Mouse (Mus musculus) limb, embryonic 10.5 days (tissue): ENCODE measurements around the gene 1110008L16Rik. TPM values are rescaled to one million over a fixed set of nuclear protein-coding genes. Genes with fewer than 3 reads are reported as not detected.
A peak's percentile ranks its signal among the peaks of the same experiment; 100 is the strongest.
"Not testable (repeated sequence)": the region's sequence is repeated elsewhere in the genome, so short reads cannot be mapped to it uniquely, and the experiment has no call there.

Experiments used
- DNase-seq: peaks from one replicate; pipeline ENCODE4 v3.0.0-alpha.2; 2017; ENCODE audit warnings: low spot score
- H3K27ac ChIP-seq: fragments of 300-500 bp; sonication (generic); 2 replicates; pipeline ENCODE4 v1.5.1; 2016; ENCODE audit warnings: mild to moderate bottlenecking
- H3K27me3 ChIP-seq: fragments of 300-500 bp; sonication (generic); 2 replicates; pipeline ENCODE4 v1.6.1; 2016; ENCODE audit warnings: low read depth, mild to moderate bottlenecking; ENCODE audit not compliant: poor library complexity, severe bottlenecking
- H3K36me3 ChIP-seq: fragments of 300-500 bp; sonication (generic); 2 replicates; pipeline ENCODE4 v1.6.1; 2016; ENCODE audit warnings: mild to moderate bottlenecking, moderate library complexity
- H3K4me1 ChIP-seq: fragments of 300-500 bp; sonication (generic); 2 replicates; pipeline ENCODE4 v1.6.1; 2016
- H3K4me3 ChIP-seq: fragments of 300-500 bp; sonication (generic); 2 replicates; pipeline ENCODE4 v1.5.1; 2016; ENCODE audit warnings: mild to moderate bottlenecking, moderate library complexity
- H3K9me3 ChIP-seq: fragments of 300-500 bp; sonication (generic); replicated peaks from 2 replicates; pipeline ENCODE4 v1.6.1; 2016; ENCODE audit warnings: mild to moderate bottlenecking
- WGBS: fragments of 180-500 bp; shearing (Covaris S2); methylation state at CpG from one replicate; pipeline ENCODE4 v1.1.7; 2016; 5-methylcytosine and 5-hydroxymethylcytosine counted together
- polyA plus RNA-seq: library from polyadenylated mRNA; unstranded; fragments of >200 nt; fragmentation: Nextera tagmentation; extraction: Ambion mirVana; gene quantifications from 2 replicates; pipeline ENCODE4 v1.2.1, GENCODE M21; 2016

The 1110008L16Rik gene
- polyA plus RNA-seq, 1 experiment from 2014 or later = 20.9 TPM

DNA sequence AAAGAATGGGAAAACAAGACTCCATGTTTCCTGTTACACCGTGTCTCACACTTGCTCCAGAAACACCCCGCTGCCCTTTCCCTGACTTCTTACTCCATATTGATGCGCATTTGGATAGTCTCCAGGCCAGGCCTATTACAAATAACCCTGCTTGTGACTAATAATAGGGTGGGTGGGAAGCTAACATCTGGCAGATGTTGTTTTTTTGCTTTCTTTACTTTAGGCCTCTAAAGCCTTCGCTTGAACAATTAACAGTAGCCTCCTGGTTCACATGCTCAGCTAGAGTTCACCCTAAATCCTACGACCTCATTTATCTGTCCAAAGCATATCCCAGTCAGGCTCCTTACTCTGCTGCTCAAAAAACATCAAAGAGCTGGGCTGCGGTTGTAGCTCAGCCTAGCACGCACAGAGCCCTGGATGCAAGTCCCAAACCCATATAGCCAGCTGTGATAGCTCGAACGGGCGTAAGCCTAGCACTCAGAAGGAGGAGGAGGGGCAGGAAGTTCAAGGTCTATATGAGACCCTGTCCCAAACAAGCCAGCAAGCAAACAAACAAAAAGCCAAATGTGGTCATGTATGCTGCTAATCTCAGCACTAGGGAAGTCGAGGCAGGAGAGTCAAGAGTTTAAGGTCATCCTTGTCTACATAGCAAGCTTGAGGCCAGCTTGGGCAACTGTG, 88.5 kb downstream of the 1110008L16Rik start:
- H3K4me3 ChIP-seq = no peak overlapping the region
- WGBS = 70% methylated on average over 11 of the region's 11 CpGs
- peaks cover 2% of the 10 kb centered on the region; the same call in 1 of the 2 replicates for H3K36me3 ChIP-seq
- H3K27ac ChIP-seq = no peak overlapping the region
- H3K4me1 ChIP-seq = peaks cover 5% of the 10 kb centered on the region
- DNase-seq = no peak
- H3K9me3 ChIP-seq = no peaks in the 10 kb centered on the region
- H3K27me3 ChIP-seq = no peaks in the 10 kb centered on the region

DNA sequence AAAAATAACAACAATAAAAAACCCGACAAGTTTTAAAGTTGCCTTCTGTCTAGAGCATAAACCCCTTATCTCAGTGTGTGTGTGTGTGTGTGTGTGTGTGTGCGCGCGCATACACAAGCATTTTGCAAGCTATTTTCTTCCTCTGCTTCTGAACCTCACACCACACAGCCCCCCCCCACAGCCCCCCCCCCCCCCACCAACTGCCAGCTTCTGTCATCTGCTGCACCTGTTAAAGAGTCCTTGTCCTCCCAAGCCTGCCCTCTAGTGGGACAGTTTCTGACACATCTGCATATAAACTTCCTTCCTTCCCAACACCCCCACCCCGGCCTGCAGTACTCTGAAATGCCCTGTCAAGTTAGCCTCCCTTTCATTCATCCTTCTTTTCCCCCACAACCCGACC, 89.1 kb downstream of the 1110008L16Rik start:
- Histone ChIP-seq H3K27me3 (no peaks in the 10 kb centered on the region), H3K4me3 (no peak overlapping the region), H3K36me3 (0 out of 2 replicates have a peak, but pooled peaks cover 2% of the 10 kb centered on the region), H3K4me1 (peaks cover 5% of the 10 kb centered on the region), H3K9me3 (no peaks in the 10 kb centered on the region), H3K27ac (no peak overlapping the region)
- no peak for DNase-seq
- WGBS = 70% methylated on average over 6 of the region's 6 CpGs

DNA sequence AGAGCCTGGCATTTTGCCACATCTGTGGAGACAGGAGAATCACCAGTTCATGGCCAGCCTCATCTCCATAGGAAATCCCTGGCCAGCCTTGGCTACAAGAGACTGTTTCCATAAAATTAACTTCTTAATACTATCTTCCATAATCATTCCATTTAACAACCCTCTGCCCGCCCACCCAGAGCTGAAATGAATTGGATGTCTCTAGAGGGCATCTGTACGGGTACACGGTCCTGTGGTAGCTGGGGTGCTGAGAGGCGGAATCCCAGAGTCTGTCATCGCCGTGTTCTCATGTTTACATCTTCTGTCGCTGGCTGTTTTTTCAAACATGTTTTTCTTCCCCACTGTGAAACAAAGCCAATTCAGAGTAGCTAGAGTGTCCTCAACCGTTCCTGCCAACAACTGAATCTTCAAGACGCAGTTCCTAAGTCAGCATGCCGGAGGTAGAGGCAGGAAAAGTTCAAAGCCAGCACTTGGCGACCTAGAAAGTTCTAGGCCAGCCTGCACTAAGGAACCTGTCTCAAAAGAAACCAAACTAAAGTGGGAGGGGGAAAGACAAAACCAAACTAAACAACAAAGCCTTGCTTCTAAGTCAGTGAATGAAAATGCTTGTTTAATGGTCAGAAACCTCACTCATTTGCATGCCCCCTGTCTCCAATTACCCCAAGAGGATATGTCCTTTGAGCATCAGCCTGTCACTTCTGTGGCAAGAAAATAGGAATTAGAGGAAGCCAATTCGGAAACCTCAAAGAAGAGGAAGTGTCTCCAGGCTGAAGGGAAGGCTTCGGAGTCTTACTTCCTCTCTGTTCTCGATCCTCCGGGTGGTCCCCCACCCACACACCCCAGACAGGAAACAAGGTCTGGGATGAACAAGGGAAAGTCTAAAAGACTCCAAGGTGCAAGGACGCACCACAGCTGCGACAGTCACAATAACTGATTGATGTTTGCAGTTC, 90.0 kb downstream of the 1110008L16Rik start:
- Histone ChIP-seq H3K36me3 (0 out of 2 replicates have a peak, but pooled peaks cover 2% of the 10 kb centered on the region), H3K27me3 (no peaks in the 10 kb centered on the region), H3K27ac (no peak overlapping the region), H3K4me1 (no peaks in the 10 kb centered on the region; the same call in 1 of the 2 replicates), H3K4me3 (no peak overlapping the region), H3K9me3 (no peaks in the 10 kb centered on the region)
- DNase-seq = no peak
- WGBS = 85% methylated on average over 17 of the region's 17 CpGs

DNA sequence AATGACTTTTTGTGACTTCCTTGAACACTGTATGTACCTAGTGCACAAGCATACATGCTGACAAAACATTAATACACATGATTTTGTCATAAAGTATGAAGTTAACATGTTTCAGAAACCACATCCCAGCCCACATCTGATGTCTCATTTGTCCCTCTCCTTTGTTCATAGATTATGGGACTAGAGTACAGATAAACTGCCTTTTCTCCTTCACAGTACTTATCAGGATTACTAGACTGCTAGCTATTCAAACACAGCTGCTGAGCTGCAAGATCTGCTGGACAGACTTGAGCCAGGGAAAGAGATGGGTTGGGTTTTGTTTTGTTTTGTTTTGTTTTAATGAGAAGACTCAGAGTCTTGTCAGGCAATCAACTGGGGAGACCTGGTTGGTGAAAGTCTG, 92.7 kb downstream of the 1110008L16Rik start:
- no peaks in the 10 kb centered on the region for H3K27me3 ChIP-seq
- no peaks in the 10 kb centered on the region for H3K9me3 ChIP-seq
- no peak overlapping the region for H3K4me3 ChIP-seq
- no peak overlapping the region for H3K27ac ChIP-seq
- H3K36me3 ChIP-seq = no peaks in the 10 kb centered on the region
- H3K4me1 ChIP-seq = no peaks in the 10 kb centered on the region
- no peak for DNase-seq

DNA sequence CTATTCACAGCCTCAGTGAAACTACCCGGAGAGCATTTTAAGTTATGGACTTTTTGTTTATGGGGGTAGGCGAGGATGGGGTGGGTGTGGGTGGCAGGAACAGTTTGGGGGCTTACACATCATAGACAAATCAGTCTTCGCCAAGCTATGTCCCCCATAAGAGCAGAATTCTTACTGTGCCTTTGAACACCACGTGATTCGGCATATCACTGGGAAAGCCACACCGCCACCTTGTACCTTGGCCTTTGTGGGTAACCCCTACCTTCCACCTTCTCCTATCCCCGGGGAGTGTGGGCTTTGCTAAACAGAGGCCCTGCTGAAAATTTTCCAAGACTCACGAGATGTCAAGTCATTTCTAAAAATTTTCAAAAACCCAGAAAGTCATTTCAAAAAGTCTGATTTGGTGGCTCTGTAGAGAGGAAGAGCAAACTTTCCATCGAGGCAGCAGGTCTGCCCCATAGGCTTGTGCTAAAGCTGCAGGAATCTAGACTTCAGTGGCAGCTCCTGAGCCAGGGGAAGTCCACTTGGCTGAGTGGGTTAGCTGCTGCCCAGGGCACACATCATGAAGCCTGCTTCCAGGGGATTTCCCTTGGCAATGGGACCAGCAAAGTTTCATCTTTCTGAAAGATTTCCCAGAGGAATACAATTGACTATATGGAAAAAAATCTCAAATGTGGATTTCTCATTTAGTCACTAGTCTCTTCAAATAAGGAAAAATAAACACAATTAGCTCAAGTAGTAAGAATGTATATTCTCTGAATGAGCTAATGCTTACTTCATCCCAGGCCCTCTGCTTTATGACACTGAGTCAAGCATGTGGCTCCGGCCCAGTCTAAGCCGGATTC, 93.6 kb downstream of the 1110008L16Rik start:
- H3K4me1 ChIP-seq = peaks cover 6% of the 10 kb centered on the region; the same call in 1 of the 2 replicates
- H3K4me3 ChIP-seq = no peak overlapping the region
- no peak for DNase-seq
- no peak overlapping the region for H3K27ac ChIP-seq
- no peaks in the 10 kb centered on the region for H3K9me3 ChIP-seq
- 93% methylated on average over 11 of the region's 11 CpGs for WGBS
- H3K27me3 ChIP-seq = no peaks in the 10 kb centered on the region
- H3K36me3 ChIP-seq = no peaks in the 10 kb centered on the region

DNA sequence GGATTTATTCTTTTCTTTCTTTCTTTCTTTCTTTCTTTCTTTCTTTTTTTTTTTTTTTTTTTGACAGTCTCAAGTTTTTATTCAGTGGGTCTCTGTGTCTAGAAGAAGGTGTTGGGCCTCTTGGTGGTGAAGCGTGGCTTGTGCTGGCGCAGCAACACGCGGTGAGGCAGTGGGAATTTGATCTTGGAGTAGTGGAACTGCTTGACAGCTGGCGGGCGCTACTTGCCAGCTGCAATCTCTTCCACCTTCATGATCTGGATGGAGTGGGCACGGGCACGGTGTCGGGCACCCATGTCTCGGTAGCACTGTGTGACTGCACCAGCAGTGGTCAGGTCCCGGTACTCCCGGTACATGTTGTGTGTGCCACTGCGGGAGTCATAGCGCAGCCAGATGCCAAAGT, 96.2 kb downstream of the 1110008L16Rik start:
- not testable (repeated sequence) for DNase-seq, H3K36me3 ChIP-seq, H3K27ac ChIP-seq, H3K9me3 ChIP-seq, H3K4me3 ChIP-seq, H3K27me3 ChIP-seq
- H3K4me1 ChIP-seq = peaks cover 19% of the 10 kb centered on the region
- WGBS = 92% methylated on average over 14 of the region's 14 CpGs

DNA sequence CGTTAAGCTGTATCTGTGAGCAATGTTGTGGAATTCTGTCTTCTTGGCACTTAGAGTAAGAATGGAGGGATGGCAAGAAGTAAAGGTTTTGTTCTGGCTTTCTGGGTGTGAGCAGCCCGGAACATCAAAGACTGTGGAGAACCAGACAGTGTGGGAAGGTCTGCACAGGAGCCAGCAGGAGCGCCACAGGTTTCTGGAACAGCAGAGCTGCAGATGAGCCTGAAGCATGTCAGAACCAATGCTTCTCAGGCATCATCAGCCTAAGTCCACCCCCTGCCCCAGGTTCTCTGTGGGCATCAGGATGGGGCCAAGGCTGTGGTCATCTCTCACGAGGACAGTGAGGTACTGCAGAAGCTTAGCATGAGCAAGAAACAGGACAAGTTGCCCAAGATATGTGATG, 97.2 kb downstream of the 1110008L16Rik start:
- H3K27ac ChIP-seq = no peak overlapping the region
- no peak for DNase-seq
- no peaks in the 10 kb centered on the region for H3K9me3 ChIP-seq
- H3K27me3 ChIP-seq = no peaks in the 10 kb centered on the region
- H3K4me1 ChIP-seq = peaks cover 19% of the 10 kb centered on the region
- no peak overlapping the region for H3K4me3 ChIP-seq
- 93% methylated on average over 4 of the region's 4 CpGs for WGBS
- H3K36me3 ChIP-seq = peaks cover 7% of the 10 kb centered on the region

DNA sequence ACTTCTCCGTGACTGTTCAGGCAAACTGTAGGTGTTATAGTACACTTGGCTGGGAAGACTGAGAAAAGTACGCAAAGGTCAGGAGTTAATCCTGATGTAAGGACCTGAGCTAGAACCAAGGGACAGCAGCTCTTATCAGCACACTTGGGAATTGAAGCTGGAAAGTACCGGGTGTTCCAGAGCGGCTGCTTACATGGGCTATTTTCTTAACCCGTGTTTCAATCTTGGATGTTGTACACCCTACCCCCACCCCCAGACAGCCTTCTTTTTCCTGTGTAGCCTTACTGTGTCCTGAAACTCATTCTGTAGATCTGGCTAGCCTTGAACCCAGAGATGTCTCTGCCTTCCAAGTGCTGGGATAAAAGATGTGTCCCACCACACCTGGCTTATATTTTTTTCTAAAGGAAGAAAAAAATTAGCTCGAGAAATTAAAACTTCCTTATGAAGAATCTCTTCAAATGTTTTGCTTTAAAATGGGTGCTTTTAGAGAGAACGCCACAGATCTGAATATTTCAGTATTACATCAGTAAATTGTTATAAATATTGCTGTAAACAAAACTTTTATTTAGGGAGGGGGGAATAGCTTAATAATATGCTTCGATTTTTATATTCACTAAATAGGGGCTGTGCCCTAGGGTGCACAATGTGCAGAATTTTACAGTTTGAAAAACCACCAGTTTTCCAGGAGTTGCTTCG, 98.3 kb downstream of the 1110008L16Rik start:
- peak overlapping the region; percentile 93 for H3K27ac ChIP-seq
- no peaks in the 10 kb centered on the region for H3K27me3 ChIP-seq
- peaks cover 15% of the 10 kb centered on the region for H3K36me3 ChIP-seq
- peak overlapping the region; percentile 89 for H3K4me3 ChIP-seq
- no peaks in the 10 kb centered on the region for H3K9me3 ChIP-seq
- 79% methylated on average over 9 of the region's 9 CpGs for WGBS
- peaks cover 19% of the 10 kb centered on the region for H3K4me1 ChIP-seq
- no peak for DNase-seq

DNA sequence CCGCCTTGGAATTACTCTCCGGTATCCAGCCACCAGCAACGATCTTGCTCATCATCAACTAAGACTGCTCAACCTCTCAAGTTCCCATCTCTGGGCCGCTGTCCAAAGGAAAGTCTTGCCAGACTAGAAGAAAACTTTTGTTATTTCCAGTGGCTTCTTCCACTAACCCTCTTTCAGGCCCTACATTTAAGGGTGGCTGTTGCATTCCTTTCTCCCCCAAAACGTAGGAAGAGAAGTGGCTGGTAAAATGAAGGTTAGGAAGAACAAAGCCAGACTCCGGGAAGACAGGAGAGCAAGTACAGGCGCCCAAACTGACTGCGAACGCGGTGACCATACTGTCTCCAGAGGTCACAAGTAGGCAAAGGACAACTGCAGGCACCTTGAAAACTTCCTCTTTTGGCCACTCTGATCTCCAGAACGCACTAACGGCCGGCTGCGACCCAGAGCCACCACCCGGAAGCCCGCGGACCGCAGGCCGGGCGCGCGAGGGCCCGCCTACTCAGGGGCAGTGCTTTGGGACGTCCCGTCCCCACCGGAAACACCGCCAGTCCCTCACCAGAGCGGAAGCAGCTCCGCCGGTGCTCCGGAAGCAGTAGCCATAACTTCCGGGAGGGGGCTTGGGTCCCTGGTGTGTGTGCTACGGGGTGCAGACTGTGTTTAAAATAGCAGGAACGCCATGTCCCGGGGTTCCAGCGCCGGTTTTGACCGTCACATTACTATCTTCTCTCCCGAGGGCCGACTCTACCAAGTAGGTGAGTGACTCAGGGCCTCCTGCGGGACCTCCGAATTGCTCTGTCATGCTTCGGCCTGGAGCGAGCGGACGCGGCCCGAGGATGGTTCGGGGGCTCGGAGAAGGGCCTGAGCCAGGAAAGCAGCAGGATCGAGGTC, 99.1 kb downstream of the 1110008L16Rik start:
- Histone ChIP-seq H3K4me1 (peaks cover 19% of the 10 kb centered on the region), H3K27ac (peak overlapping the region; percentile 93), H3K36me3 (peaks cover 23% of the 10 kb centered on the region), H3K27me3 (no peaks in the 10 kb centered on the region), H3K4me3 (peak overlapping the region; percentile 89), H3K9me3 (no peaks in the 10 kb centered on the region)
- peak; percentile 97 for DNase-seq
- WGBS = 2% methylated on average over 51 of the region's 51 CpGs

DNA sequence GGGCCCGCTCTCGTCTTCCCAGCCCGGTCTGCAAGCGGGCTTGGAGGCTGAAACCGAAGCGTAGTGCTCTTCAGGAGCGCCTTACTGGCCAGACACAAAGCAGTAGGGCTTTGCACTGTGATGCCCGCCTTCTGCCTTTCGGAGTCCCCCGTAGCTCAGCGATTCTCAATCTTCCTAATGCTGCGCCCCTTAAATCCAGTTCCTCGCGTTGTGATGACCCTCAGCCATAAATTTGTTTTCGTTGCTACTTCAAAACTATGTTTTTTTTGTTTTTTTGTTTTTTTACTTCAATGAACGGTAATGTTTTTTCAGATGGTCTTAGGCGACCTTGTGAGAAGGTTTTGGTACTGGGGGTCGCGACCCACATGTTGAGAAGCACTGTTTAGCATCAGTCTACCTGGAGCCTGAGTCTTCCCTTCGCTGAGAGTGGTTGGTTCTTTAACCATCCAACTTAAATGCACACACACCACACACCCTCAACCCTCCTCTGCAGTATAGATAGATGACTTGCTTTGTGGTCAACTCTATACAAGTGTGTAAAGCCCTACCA, 99.8 kb downstream of the 1110008L16Rik start:
- no peaks in the 10 kb centered on the region for H3K27me3 ChIP-seq
- H3K36me3 ChIP-seq = peaks cover 30% of the 10 kb centered on the region
- peaks cover 19% of the 10 kb centered on the region for H3K4me1 ChIP-seq
- H3K4me3 ChIP-seq = peak overlapping the region; percentile 89
- H3K9me3 ChIP-seq = no peaks in the 10 kb centered on the region
- no peak for DNase-seq
- WGBS = under 1% methylated on average over 20 of the region's 20 CpGs
- peak overlapping the region; percentile 93 for H3K27ac ChIP-seq

DNA sequence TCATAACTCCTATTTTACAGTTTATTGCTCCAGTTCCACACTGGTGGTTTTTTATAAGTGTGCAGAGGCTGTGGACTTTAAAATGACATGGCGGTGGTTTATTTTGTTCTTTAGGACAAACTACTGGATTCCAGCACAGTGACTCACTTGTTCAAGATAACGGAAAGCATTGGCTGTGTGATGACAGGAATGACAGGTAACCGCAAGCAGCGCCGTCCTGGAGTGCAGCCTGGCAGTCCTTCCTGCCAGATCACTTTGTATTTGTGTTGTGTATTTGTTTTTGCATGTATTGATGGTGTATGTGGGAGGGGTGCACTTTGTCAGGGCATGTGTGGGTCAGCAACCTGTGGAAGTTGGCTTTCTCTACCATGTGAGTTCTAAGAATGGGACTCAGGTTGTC, 108.5 kb downstream of the 1110008L16Rik start:
- Histone ChIP-seq H3K9me3 (no peaks in the 10 kb centered on the region), H3K27me3 (no peaks in the 10 kb centered on the region), H3K36me3 (peaks cover 76% of the 10 kb centered on the region), H3K4me3 (no peak overlapping the region), H3K4me1 (no peaks in the 10 kb centered on the region), H3K27ac (no peak overlapping the region)
- no peak for DNase-seq
- 91% methylated on average over 5 of the region's 5 CpGs for WGBS
